Comparison of ENCODE assay signal across 8 mouse cellular contexts in the genomic region with DNA sequence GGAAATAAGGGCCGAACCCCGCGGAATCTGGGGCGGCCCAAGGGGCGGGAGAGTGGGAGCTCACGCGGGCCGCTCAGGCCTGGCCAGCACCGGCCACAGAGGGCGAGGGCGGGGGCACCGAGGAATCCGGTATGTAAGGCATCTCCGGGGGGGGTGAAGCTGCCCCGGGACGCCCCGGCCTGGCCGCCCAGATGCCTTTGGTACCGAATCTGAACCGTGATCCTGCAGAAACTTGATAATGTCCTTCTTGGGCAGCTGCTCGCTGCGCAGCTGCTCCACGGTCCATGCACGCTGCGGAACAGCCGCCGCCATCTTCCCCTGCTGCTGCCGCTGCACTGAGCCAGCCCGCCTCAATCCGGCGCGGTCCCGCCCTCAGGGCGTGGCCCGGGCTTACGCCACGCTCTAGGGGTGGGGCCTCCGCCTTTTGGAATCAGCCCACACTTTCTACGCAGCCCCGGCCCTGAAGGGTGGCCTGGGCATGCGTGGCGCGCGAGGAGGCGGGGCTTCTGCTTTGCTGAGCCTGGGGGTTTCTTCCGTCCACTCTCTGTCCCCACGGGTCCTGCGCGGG. TPM values are rescaled to one million over a fixed set of nuclear protein-coding genes. Genes with fewer than 3 reads are reported as not detected.
A peak's percentile ranks its signal among the peaks of the same experiment; 100 is the strongest.
DNase-seq lines count a peak whose midpoint lies in the region; ATAC-seq and TF ChIP-seq lines count a peak whose summit lies in the region.

A gene (minus strand): TSS at position 397 of the 568 bp plus-strand sequence.

- peaks cover 18% of the 10 kb centered on the region for H3K36me3 ChIP-seq in megakaryocyte, embryonic 14.5 days (replicated peaks; ENCODE audit: low read length)

- H3K27ac ChIP-seq in cortical plate, adult 2 months (ENCODE audit: insufficient read depth, low read length), result peak within 1 kb of the TSS; percentile 80

- ATAC-seq in activated CD4-positive, CD25-positive, alpha-beta regulatory T cell, adult 4 months, result peak; percentile 89

- peak; percentile 96 for TF ChIP-seq POLR2A in cortical plate, adult 2 months (IDR thresholded peaks at IDR 0.05; ENCODE audit: extremely low read depth, insufficient read depth, low read length)

- H3K9me3 ChIP-seq in megakaryocyte, embryonic 14.5 days, result no peaks in the 10 kb centered on the region

- H3K4me1 ChIP-seq in cortical plate, adult 2 months (ENCODE audit: control insufficient read depth, insufficient read depth, low read length), result peaks cover 5% of the 10 kb centered on the region; the same call in 1 of the 2 replicates
- H3K4me1 ChIP-seq in megakaryocyte, embryonic 14.5 days, result peaks cover 39% of the 10 kb centered on the region

- no peak for TF ChIP-seq CTCF in cortical plate, adult 2 months (IDR thresholded peaks at IDR 0.05; ENCODE audit: extremely low read depth, insufficient read depth, low read length)

- DNase-seq in gastrocnemius, adult 8-10 months (ENCODE audit: low spot score in 2 of 2), result peak; percentile 97 to 98
- peak; percentile 85 for DNase-seq in hindlimb bud, embryonic 11.5 days (ENCODE audit: extremely low spot score, low read depth, low spot score)
- peak; percentile 94 to 96 for DNase-seq in left cerebral cortex, adult 8-10 months (ENCODE audit: low spot score in 2 of 2)
- peak; percentile 97 to 98 for DNase-seq in right cerebral cortex, postnatal 10 days (ENCODE audit: low spot score in 2 of 2)
- peak; percentile 98 for DNase-seq in urinary bladder, postnatal 25 days (ENCODE audit: low spot score)

- peak within 1 kb of the TSS; percentile 69 for H3K4me3 ChIP-seq in cortical plate, adult 2 months (ENCODE audit: insufficient read depth, low read length)
- peak within 1 kb of the TSS; percentile 98 for H3K4me3 ChIP-seq in megakaryocyte, embryonic 14.5 days (replicated peaks)

- no peaks in the 10 kb centered on the region for H3K27me3 ChIP-seq in megakaryocyte, embryonic 14.5 days (replicated peaks)

RNA-seq across cellular contexts. Expression of the gene that starts here (rescaled TPM):
- polyA plus RNA-seq in activated CD4-positive, CD25-positive, alpha-beta regulatory T cell, adult 4 months (2017; shearing (Covaris generic)), result 100 to 1,000 TPM; 259 to 332 TPM
- polyA plus RNA-seq in cortical plate, adult 2 months (2012; rRNA removed), result 244 and 271 TPM in 2 replicates
- total RNA-seq in gastrocnemius, adult 8-10 months (2022), result 100 to 1,000 TPM; 151 to 195 (median 179) TPM
- 100 to 1,000 TPM; 164 to 197 (median 165) TPM for total RNA-seq in left cerebral cortex, adult 8-10 months (2022)
- polyA plus RNA-seq in megakaryocyte, embryonic 14.5 days (2012; ENCODE audit: insufficient read depth, low replicate concordance), result 40.1 TPM in 1 of 2 replicates, not detected in the other

Comparison
In these comparisons a context has a peak if more than half of its experiments do, and no peak if none do; other contexts are left out.
1. Peak in every context shown above with its lines: DNase-seq, ATAC-seq, H3K4me3 ChIP-seq and H3K27ac ChIP-seq.